ENCODE assay signal across 25 mouse cellular contexts in the genomic region with DNA sequence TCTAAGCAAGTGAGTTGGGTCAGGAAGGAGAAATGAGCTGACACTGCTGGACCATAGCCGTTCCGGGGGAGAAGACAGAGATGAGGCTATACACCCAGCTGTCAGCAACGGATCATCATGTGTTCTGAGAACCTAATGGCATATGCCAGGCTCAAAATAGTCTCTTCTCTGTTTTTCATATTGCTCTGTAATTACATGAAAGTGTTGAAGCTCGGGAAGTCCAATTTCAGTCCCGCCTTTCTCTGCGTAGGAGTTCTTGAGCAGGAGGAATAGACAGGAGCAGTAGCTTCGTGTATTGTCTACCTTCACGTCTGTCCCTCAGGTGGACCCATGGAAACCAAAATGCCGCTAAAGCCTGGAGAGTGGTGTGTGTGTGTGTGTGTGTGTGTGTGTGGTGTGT. TPM values are rescaled to one million over a fixed set of nuclear protein-coding genes. Genes with fewer than 3 reads are reported as not detected.
DNase-seq lines count a peak whose midpoint lies in the region; ATAC-seq lines count a peak whose summit lies in the region.
"Had no signal": no experiment of that assay in that cellular context is flagged by ENCODE, and none has a peak within 500 bp of the region (broad histone marks: within the 10 kb centered on the region; RNA-seq: fewer than 3 reads in every experiment).

No protein-coding gene starts in this region.

- ATAC-seq in frontal cortex, adult (ENCODE audit: low TSS enrichment), result peak; percentile 70
- no peak for ATAC-seq in cerebellum, adult (ENCODE audit: insufficient number of reproducible peaks, low FRiP score, low TSS enrichment)
- ATAC-seq: forebrain, embryonic 14.5 days; inflammation-experienced regulatory T-cells, adult 6 months; lung, postnatal 0 days; midbrain, embryonic 13.5 days had no signal

- no peak for DNase-seq in frontal cortex, postnatal 25 days (ENCODE audit: low spot score in 2 of 2)
- DNase-seq in layer of hippocampus, adult 18-20 months (ENCODE audit: low spot score in 2 of 2), result peak; percentile 33 to 62
- no peak for DNase-seq in layer of hippocampus, postnatal 25 days (ENCODE audit: extremely low spot score in 1 of 2, low spot score in 1 of 2)
- peak; percentile 60 for DNase-seq in brain, adult 2 months (ENCODE audit: low read depth, low spot score)
- peak; percentile 17 for DNase-seq in layer of hippocampus, adult 9-10 months (ENCODE audit: low spot score)
- no peak for DNase-seq in adrenal gland, adult (ENCODE audit: inconsistent age in 2 of 2, low spot score in 1 of 2)
- DNase-seq: adrenal gland, postnatal 14 days; cerebellum, adult 2 months; cerebellum, postnatal 14 days; gastrocnemius, postnatal 25 days; heart, adult 18-20 months; heart, postnatal 4 days; kidney, adult 18-20 months; kidney, postnatal 36 days; liver, embryonic 13.5 days; lung, adult 18-20 months; lung, postnatal 4 days; right cerebral cortex, postnatal 25 days; thymus, postnatal 14 days had no signal

RNA-seq across cellular contexts. Expression of a gene that starts 37.2 kb away (rescaled TPM):
- 10 to 100 TPM; 50.6 to 54.4 TPM for total RNA-seq in layer of hippocampus, adult 18-20 months (2021)
- 10 to 100 TPM; 55.5 to 59.9 TPM for total RNA-seq in layer of hippocampus, postnatal 25 days (2021)

Comparison
In these comparisons a context has a peak if more than half of its experiments do, and no peak if none do; other contexts are left out.
1. DNase-seq: peak in layer of hippocampus, adult 18-20 months (2 of 2), brain, adult 2 months (single experiment) and layer of hippocampus, adult 9-10 months (single experiment); none in frontal cortex, postnatal 25 days (0 of 2), layer of hippocampus, postnatal 25 days (0 of 2) and adrenal gland, adult (0 of 2).